Mouse (Mus musculus) mammary gland, adult 2 months (tissue): ENCODE measurements around the gene Med31. TPM values are rescaled to one million over a fixed set of nuclear protein-coding genes. Genes with fewer than 3 reads are reported as not detected.

Source experiments
- polyA plus RNA-seq: library from polyadenylated mRNA; depleted of rRNA; stranded (reverse); fragments of >200 nt; gene quantifications from 2 replicates; pipeline ENCODE4 v1.2.3, GENCODE M21; 2012; ENCODE audit warnings: low replicate concordance; rRNA removed

Gene Med31
- polyA plus RNA-seq, result 3.1 and 5.3 TPM in 2 replicates

GRCm38 (mm10) chr11:72215410-72215797 lies at the start of gene Med31:
Med31 (minus strand) TSS chr11:72215592.

GRCm38 (mm10) chr11:72207204-72207833 lies 8.1 kb downstream of the Med31 start, which contains the start of the genes 4933427D14Rik and Txndc17:
4933427D14Rik (minus strand) TSS chr11:72207459.
Txndc17 (plus strand) TSS chr11:72207547.

GRCm38 (mm10) chr11:72206341-72207203 lies 8.8 kb downstream of the Med31 start, which contains the start of gene Gm43951:
Gm43951 (minus strand) TSS chr11:72206840.

Other genes with a start within 250 kb of the Med31 start
- gene Aipl1, start 178.1 kb downstream of the Med31 start, polyA plus RNA-seq, result 0.08 and 0.16 TPM in 2 replicates
- gene Pimreg, start 173.6 kb downstream of the Med31 start, polyA plus RNA-seq, result 2.0 and 2.2 TPM in 2 replicates
- gene Pitpnm3, start 79.8 kb downstream of the Med31 start, polyA plus RNA-seq, result 4.8 and 5.1 TPM in 2 replicates
- gene Gm43951, start 8.8 kb downstream of the Med31 start, polyA plus RNA-seq, result 0.11 and 0.17 TPM in 2 replicates
- gene 4933427D14Rik, start 8.1 kb downstream of the Med31 start, polyA plus RNA-seq, result 3.6 and 3.7 TPM in 2 replicates
- gene Txndc17, start 8.0 kb downstream of the Med31 start, polyA plus RNA-seq, result 32.5 and 49.9 TPM in 2 replicates
- not detected in 2 replicates for gene Slc13a5, start 51.6 kb upstream of the Med31 start, polyA plus RNA-seq
- 28.6 and 59.1 TPM in 2 replicates for gene Xaf1, start 86.0 kb upstream of the Med31 start, polyA plus RNA-seq
- gene Fbxo39, start 98.9 kb upstream of the Med31 start, polyA plus RNA-seq, result 0.17 TPM in 2 replicates
- 0.10 and 0.19 TPM in 2 replicates for gene Tekt1, start 146.8 kb upstream of the Med31 start, polyA plus RNA-seq
- 5.4 and 45.0 TPM in 2 replicates for gene Smtnl2, start 196.1 kb upstream of the Med31 start, polyA plus RNA-seq
- gene Ggt6, start 219.9 kb upstream of the Med31 start, polyA plus RNA-seq, result 3.4 and 4.8 TPM in 2 replicates
- 42.3 TPM in 2 replicates for gene Mybbp1a, start 225.8 kb upstream of the Med31 start, polyA plus RNA-seq